Mouse (Mus musculus) heart, postnatal 0 days (tissue): ENCODE results near the gene Actbl2.

ENCODE experiments used
- CTCF ChIP-seq: IDR thresholded peaks from 2 replicates; pipeline ENCODE4 v1.5.1; 2016; ENCODE audit warnings: antibody characterized with exemption, control low read depth, low read depth
- EP300 ChIP-seq: IDR thresholded peaks from 2 replicates; pipeline ENCODE4 v1.6.1; 2016; ENCODE audit warnings: antibody characterized with exemption, low read depth

- TF ChIP-seq CTCF (no peak), EP300 (no peak)
Measured at GRCm38 (mm10) chr13:111229541-111229940, 25.3 kb upstream of the Actbl2 start.
